Mouse (Mus musculus) 3T3-L1 (cell line): Measurements from ENCODE around the gene Traf3ip3.

ENCODE experiments used
- DNase-seq: peaks from one replicate; pipeline ENCODE4 v3.0.0-alpha.2; 2015; ENCODE audit warnings: low read depth, low spot score

The Traf3ip3 gene

DNA sequence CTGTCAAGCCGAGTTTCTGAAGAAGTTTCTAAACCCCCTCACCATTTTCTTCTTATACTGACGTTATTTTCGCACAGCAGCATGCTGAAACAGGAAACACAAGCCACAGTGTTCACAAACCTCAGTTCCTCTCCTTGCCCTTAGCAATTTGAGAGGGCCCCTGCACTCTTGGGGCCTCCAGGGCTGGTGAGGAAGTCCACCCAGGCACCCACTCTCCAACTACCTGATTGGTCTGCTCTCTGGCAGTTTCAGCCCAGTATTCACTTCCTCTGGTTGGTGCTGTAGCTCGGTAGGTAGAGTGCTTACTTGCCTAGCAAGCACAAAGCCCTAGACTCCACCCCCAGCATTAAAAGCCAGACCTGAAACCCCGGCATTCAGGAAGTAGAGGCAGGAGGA is at the start of gene Traf3ip3:
Gene Traf3ip3 (minus strand): TSS at position 321 of the 396 bp plus-strand sequence.
- DNase-seq: no peak

DNA sequence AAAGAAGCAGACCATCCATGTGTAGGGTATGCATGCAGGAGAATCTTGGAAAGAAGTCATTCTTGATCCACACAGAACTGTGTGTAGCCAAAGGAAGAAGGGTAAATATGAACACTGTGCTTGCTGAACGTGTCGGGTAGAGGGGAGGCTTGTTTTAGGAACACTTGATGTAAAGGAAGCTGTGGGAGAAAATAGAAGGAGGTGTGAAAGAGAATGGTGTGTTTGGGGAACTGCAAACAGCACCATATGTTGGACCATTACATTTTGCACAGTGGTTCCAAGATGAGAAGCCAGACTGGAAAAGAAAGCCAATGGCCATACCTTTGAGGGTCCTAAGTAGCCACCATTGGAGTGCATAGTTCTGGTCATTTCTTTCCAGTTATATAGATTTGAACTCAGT is 48.5 kb upstream of the Traf3ip3 start:
- DNase-seq: no peak

DNA sequence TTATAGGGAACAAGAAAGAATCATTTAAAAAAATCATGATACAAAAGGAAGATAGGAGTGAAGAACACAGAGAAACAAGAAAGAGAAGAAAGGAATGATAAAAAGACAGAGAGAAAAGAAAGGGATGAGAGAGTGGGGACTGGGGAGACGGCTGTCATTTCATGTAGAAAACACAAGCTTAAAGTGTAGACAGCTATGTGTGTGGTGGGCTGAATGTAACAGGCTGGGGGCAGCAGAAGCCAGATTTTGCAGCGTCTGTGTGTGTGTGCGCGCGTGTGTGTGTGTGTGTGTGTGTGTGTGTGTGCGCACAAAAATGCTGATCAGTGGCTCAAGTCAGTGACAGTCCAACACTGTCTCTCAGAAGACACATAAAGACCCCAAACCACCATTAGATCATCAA is 42.7 kb upstream of the Traf3ip3 start:
- DNase-seq: no peak

GRCm38 (mm10) chr1:193243571-193244193 is 42.2 kb upstream of the Traf3ip3 start:
- DNase-seq: no peak

DNA sequence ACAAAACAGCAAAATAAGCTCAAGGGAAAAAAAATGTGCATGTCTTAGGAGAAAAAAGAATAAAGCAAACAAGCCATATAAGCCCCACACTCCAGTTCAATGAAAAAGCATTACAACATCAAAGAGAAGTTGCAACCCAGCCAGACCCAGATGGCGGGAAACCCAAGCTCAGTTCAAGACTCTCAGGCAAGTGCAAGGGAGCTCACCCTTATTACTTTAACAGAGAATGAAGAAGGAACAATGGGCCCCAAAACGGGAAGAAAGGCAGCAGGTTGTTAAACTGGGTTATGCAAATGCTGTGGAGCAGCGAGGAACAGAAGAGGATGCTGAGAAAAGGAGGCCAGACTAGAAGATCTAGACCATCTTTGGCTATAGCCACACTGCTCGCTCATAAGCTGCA is 41.4 kb upstream of the Traf3ip3 start:
- no peak for DNase-seq

DNA sequence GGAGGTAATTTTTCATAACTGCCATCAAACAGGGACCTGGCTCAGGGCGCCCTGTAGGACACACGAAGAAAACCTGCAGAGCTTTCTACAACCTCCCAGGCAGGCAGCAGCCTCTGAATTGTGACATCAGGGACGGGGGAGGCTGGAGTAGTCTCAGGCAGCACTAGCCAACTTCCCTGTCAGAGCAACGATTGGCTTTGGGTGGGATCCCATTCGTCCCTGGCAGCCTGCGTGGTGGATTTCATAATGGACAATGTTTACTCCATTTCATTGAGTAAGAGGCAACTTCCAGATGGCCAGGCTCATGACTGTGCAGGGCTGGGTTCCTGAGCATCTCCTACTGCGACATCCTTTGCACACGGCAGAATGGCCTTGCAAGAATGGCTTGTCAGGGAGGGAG is 40.7 kb upstream of the Traf3ip3 start:
- DNase-seq: peak; percentile 27

- no peak for DNase-seq
These were observed 39.9 kb upstream of the Traf3ip3 start for GRCm38 (mm10) chr1:193241436-193241835.

DNA sequence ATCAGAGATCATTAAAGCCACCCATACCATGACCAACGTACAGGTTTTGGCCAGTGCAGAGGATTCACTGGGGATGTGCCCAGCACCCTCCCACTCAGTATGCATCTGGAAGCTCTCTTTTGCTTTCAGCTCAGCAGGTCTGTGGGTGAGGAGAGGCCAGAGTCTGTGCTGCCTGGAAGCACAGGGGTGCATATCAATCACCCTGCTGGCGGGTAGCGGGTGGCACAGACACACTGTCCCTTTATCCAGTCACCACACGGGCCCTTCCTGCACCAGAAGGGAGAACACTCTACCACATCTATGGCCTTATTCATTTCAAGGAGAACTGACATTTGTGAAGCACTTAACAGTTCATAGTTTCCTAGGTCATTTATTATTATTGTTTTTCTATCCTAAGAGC is 36.9 kb upstream of the Traf3ip3 start:
- no peak for DNase-seq

- DNase-seq: peak; percentile 77
These were observed 33.4 kb upstream of the Traf3ip3 start for GRCm38 (mm10) chr1:193234930-193235329.

DNA sequence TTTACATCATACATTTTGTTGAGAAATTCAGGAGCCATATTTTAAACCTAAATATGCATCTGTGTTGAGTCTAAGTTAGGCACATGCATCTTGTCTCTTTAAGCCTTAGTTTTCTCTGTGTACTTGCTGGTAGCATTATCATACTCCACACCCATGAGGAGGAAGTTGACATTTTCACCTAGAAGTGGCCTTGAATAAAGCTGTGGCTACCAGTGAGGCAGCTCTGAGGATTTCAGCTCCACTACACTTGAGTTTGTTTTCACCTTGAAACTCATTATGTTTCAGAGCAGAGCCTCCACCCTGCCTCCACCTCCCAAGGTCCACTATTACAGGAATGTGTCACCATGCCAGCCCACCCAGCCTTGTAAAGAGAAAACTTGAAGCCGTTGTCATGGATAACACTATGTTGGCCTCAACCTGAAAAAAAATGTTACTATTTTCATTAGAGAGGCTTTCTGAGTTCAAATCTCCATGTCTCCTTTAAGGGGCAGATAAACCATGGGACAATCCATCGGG is 32.7 kb upstream of the Traf3ip3 start:
- DNase-seq: no peak

GRCm38 (mm10) chr1:193232732-193233131 is 31.2 kb upstream of the Traf3ip3 start:
- no peak for DNase-seq

DNA sequence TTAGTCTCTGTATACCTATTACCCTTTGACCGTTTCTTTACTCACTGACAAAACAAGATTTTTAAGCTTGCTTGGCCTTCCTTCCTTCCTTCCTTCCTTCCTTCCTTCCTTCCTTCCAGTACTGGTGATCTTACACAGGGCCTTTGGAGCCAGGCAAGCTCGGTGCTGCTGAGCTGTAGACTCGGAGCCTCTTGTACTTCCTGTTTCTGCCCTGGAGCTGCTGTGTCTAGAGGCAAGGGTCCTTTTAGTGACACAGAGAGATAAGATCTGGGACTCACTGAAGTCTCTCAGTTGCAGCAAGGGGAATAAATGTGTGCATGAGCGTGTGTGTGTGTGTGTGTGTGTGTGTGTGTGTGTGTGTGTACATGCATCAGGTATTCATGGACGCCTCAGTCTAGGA is 29.4 kb upstream of the Traf3ip3 start:
- DNase-seq: no peak

DNA sequence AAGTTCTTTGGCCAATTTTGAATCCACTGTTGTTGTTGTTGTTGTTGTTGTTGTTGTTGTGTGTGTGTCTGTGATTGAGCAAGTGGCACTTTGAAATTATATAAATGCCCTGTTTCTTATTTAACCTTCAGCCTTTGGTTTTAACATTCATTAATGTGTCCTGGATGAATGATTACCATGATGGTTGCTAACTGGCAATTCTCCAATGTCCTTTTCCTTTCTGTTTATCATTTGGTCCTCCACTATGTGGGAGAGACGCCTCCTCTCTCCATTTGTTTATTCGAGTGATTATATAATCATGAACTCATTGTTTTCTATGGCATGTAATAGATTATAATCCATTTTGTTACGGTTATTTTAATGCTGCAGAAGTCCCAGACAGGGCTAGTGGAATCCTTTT is 29.0 kb upstream of the Traf3ip3 start:
- DNase-seq: no peak

GRCm38 (mm10) chr1:193229570-193229969 is 28.1 kb upstream of the Traf3ip3 start:
- DNase-seq: no peak

DNA sequence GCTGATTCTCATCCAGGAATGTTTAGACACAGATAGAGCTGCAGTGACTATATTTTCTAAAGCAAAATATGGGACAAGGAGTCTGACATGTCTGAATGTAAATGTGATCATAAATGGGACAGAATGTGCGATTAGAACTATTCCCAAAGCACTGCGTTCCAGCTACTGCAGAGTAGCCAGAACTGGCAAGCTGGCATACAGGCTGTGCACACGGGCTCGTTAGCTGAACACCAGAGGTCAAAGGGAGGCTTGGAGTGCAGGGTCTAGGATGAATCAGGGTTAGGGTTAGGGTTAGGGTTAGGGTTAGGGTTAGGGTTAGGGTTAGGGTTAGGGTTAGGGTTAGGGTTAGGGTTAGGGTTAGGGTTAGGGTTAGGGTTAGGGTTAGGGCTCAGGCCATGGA is 26.0 kb upstream of the Traf3ip3 start:
- no peak for DNase-seq

GRCm38 (mm10) chr1:193226724-193227522 is 25.4 kb upstream of the Traf3ip3 start:
- peak; percentile 39 for DNase-seq

DNA sequence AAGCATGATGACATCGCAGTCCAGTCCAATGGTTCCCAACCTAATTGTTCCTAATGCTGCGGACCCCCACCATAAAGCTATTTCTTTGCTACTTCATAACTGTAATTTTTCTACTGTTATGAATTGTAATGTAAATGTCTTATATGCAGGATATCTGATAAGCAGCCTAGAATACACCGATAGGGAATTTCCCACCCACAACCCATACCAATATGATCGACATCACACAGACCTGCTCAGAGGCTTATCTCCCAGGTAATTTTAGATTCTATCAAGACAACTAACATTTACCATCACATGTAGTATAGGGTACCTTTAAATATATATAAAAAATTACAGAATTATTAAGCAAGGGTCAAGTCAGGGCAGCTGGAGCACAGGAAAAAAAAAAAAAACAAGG is 24.6 kb upstream of the Traf3ip3 start:
- DNase-seq: no peak

- no peak for DNase-seq
These were observed 24.0 kb upstream of the Traf3ip3 start for GRCm38 (mm10) chr1:193225531-193225930.

DNA sequence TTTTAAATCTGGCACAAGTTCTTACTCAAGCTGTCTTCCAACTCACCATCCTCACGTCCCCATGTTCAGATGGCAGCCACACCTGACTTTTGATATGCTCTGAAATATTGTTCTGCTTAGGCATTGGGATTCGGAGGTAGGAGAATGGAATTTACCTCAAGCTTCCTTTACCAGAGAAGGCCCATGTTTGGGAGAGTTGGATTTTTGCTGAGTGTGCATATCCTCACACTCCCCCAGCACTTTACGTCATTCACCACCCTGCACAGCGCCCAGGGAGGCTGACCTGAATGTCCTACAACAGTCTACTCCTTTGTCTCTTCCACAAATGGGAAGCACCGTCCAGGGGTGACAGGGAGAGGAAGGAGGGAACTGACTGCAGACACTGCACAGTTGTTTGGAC is 18.9 kb upstream of the Traf3ip3 start:
- no peak for DNase-seq

DNA sequence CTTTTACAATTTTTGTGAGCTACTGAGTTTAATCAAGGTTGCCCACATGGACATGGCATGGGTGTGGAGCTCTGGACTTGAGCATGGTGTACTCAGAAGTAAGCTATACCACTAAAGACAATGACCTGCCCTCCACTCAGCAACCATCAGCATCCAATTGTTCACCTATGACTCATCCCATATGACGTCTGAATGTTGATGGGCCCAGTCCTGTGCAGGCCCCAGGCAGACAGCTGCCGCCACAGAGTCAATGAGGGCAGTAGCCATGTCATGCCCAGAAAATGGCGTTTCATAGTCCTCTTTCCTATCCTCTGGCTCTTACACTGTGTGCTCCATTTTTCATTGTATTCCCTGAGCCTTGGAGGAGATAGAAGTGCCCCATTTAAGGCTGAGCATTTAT is 14.5 kb upstream of the Traf3ip3 start:
- peak; percentile 53 for DNase-seq

DNA sequence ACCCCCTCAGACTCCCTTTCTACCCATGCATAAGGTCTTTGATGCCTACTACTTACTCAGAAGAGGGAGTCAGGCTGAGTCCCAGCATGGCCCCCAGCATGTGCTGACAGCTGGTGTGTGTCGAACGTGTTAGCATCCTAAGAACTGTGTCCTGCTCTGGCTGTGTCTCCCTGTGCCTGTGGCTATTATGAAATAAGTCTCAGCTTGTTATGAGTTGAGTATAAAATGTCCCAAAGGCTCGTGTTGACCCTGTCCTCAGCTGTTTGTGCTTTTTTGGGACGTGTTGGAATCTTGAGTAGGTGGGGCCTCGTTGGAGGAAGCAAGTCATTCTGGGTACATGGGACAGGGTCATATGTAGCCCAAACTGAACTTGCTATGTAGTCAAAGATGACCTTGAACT is 12.6 kb upstream of the Traf3ip3 start:
- DNase-seq: no peak

GRCm38 (mm10) chr1:193211371-193211770 is 9.9 kb upstream of the Traf3ip3 start:
- no peak for DNase-seq

- DNase-seq: peak; percentile 48
These were observed 6.7 kb upstream of the Traf3ip3 start for GRCm38 (mm10) chr1:193208178-193208577.
